Comparison of ENCODE assay signal across 12 mouse cellular contexts in the genomic region with DNA sequence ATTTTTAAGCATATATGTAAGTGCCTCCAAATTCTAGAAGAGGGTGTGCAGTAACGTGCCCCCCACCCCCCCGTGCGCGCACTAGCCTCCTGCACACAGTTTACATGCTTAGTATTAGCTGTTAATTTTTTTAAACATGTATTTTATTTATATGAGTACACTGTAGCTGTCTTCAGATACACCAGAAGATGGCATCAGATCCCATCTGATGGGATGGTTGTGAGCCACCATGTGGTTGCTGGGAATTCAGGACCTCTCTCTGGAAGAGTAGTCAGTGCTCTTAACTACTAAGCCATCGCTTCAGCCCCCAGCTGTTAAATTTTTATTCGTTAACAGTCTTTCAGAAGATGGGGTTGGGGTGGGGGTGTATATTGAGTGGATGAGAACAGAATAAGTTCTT. TPM values are rescaled to one million over a fixed set of nuclear protein-coding genes. Genes with fewer than 3 reads are reported as not detected.
A peak's percentile ranks its signal among the peaks of the same experiment; 100 is the strongest.
DNase-seq lines count a peak whose midpoint lies in the region; ATAC-seq and TF ChIP-seq lines count a peak whose summit lies in the region.
"Had no signal": no experiment of that assay in that cellular context is flagged by ENCODE, and none has a peak within 500 bp of the region (broad histone marks: within the 10 kb centered on the region; RNA-seq: fewer than 3 reads in every experiment).

No protein-coding gene starts in this region.

- no peak overlapping the region for H3K27ac ChIP-seq in forebrain, embryonic 11.5 days (ENCODE audit: low read depth, low read length)
- no peak overlapping the region for H3K27ac ChIP-seq in forebrain, embryonic 12.5 days
- H3K27ac ChIP-seq in left cerebral cortex, adult 2 months = no peak overlapping the region
- H3K27ac ChIP-seq in hindbrain, embryonic 16.5 days (ENCODE audit: low read depth, low read length) = no peak overlapping the region
- H3K27ac ChIP-seq: liver, embryonic 15.5 days had no signal

- intact Hi-C loops in left cerebral cortex, adult 2 months (cut with DNase I) = loop anchor here (2.0 kb wide), 1 partner anchor 143 kb away; the partner anchor contains the start of gene Rabgap1l
- intact Hi-C loops in left cerebral cortex, postnatal 10 days (cut with DNase I) = loop anchor here (2.0 kb wide), 1 partner anchor 193 kb away; no protein-coding TSS in a partner anchor

- no peaks in the 10 kb centered on the region for H3K4me1 ChIP-seq in forebrain, embryonic 11.5 days (replicated peaks; ENCODE audit: control insufficient read depth, insufficient read depth, low read length)
- no peaks in the 10 kb centered on the region for H3K4me1 ChIP-seq in forebrain, embryonic 12.5 days
- H3K4me1 ChIP-seq in hindbrain, embryonic 16.5 days (ENCODE audit: control insufficient read depth, insufficient read depth, low read depth, low read length) = no peaks in the 10 kb centered on the region
- H3K4me1 ChIP-seq: liver, embryonic 15.5 days had no signal

- whole genome bisulfite sequencing in forebrain, embryonic 11.5 days = 95% methylated on average over 6 of the region's 6 CpGs
- WGBS in forebrain, embryonic 12.5 days = 97% methylated on average over 6 of the region's 6 CpGs
- WGBS in hindbrain, embryonic 16.5 days = 88% methylated on average over 6 of the region's 6 CpGs

- H3K9ac ChIP-seq in forebrain, embryonic 11.5 days (ENCODE audit: low read length) = no peak overlapping the region
- H3K9ac ChIP-seq in forebrain, embryonic 12.5 days = no peak overlapping the region
- H3K9ac ChIP-seq in hindbrain, embryonic 16.5 days (ENCODE audit: low read depth, low read length) = no peak overlapping the region
- H3K9ac ChIP-seq: liver, embryonic 15.5 days had no signal

- H3K4me3 ChIP-seq in forebrain, embryonic 11.5 days (ENCODE audit: low read depth, low read length) = no peak overlapping the region
- H3K4me3 ChIP-seq in forebrain, embryonic 12.5 days (replicated peaks) = no peak overlapping the region
- no peak overlapping the region for H3K4me3 ChIP-seq in left cerebral cortex, adult 2 months
- no peak overlapping the region for H3K4me3 ChIP-seq in hindbrain, embryonic 16.5 days (ENCODE audit: low read length)
- H3K4me3 ChIP-seq: liver, embryonic 15.5 days had no signal

- no peak overlapping the region for H3K4me2 ChIP-seq in forebrain, embryonic 11.5 days (ENCODE audit: low read depth, low read length, severe bottlenecking)
- no peak overlapping the region for H3K4me2 ChIP-seq in forebrain, embryonic 12.5 days
- H3K4me2 ChIP-seq in hindbrain, embryonic 16.5 days (ENCODE audit: low read length) = no peak overlapping the region
- H3K4me2 ChIP-seq: liver, embryonic 15.5 days had no signal

- peak; percentile 41 for TF ChIP-seq CTCF in left cerebral cortex, adult 2 months (IDR thresholded peaks at IDR 0.05)

- no peak for DNase-seq in forebrain, embryonic 11.5 days (ENCODE audit: low spot score)
- no peak for DNase-seq in left cerebral cortex, adult 2 months (ENCODE audit: extremely low spot score in 1 of 2, low spot score in 2 of 2)
- no peak for DNase-seq in left cerebral cortex, postnatal 10 days (ENCODE audit: extremely low spot score in 1 of 2, low spot score in 2 of 2)
- peak; percentile 50 for DNase-seq in ES-CJ7 (ENCODE audit: low read depth, low spot score)
- no peak for DNase-seq in adrenal gland, postnatal 10 days
- no peak for DNase-seq in urinary bladder, adult 2 months (ENCODE audit: low spot score)
- DNase-seq: gastrocnemius, postnatal 36 days; heart, postnatal 4 days had no signal

- ATAC-seq in forebrain, embryonic 11.5 days (replicated peaks; ENCODE audit: low FRiP score) = peak; percentile 33; the same call in 1 of the 2 replicates
- ATAC-seq in forebrain, embryonic 12.5 days (ENCODE audit: low FRiP score) = no peak
- ATAC-seq in hindbrain, embryonic 16.5 days = peak; percentile 63
- ATAC-seq: CD4-positive, CD25-positive, alpha-beta regulatory T cell, adult 4 months had no signal

- H3K36me3 ChIP-seq in forebrain, embryonic 11.5 days (ENCODE audit: control insufficient read depth, insufficient read depth, low read length) = no peaks in the 10 kb centered on the region
- peaks cover 30% of the 10 kb centered on the region for H3K36me3 ChIP-seq in forebrain, embryonic 12.5 days (replicated peaks)
- H3K36me3 ChIP-seq in hindbrain, embryonic 16.5 days (ENCODE audit: control insufficient read depth, insufficient read depth, low read length) = peaks cover 10% of the 10 kb centered on the region

- no peaks in the 10 kb centered on the region for H3K27me3 ChIP-seq in forebrain, embryonic 11.5 days (ENCODE audit: control insufficient read depth, insufficient read depth, low read length)
- no peaks in the 10 kb centered on the region for H3K27me3 ChIP-seq in forebrain, embryonic 12.5 days
- H3K27me3 ChIP-seq in hindbrain, embryonic 16.5 days (replicated peaks; ENCODE audit: control insufficient read depth, insufficient read depth, low read length) = no peaks in the 10 kb centered on the region
- H3K27me3 ChIP-seq: liver, embryonic 15.5 days had no signal

- H3K9me3 ChIP-seq in forebrain, embryonic 11.5 days (ENCODE audit: control insufficient read depth, low read length) = no peaks in the 10 kb centered on the region
- H3K9me3 ChIP-seq in forebrain, embryonic 12.5 days = no peaks in the 10 kb centered on the region
- no peaks in the 10 kb centered on the region for H3K9me3 ChIP-seq in hindbrain, embryonic 16.5 days (ENCODE audit: control insufficient read depth, low read length)
- H3K9me3 ChIP-seq: liver, embryonic 15.5 days had no signal

RNA-seq across cellular contexts. Expression of gene Rc3h1, which starts 29.3 kb away (rescaled TPM):
- 7.8 and 9.0 TPM in 2 replicates for polyA plus RNA-seq in forebrain, embryonic 11.5 days (2014; fragmentation: Nextera tagmentation; extraction: Ambion mirVana)
- 8.6 and 9.5 TPM in 2 replicates for polyA plus RNA-seq in forebrain, embryonic 12.5 days (2016; fragmentation: Nextera tagmentation; extraction: Ambion mirVana)
- total RNA-seq in left cerebral cortex, adult 2 months (2021) = 10 to 100 TPM; 44.4 to 45.7 TPM
- 10 to 100 TPM; 37.6 to 43.2 TPM for total RNA-seq in left cerebral cortex, postnatal 10 days (2021)
- 5.0 and 6.0 TPM in 2 replicates for polyA plus RNA-seq in hindbrain, embryonic 16.5 days (2015; fragmentation: Nextera tagmentation; extraction: Ambion mirVana)
- 10 to 100 TPM; 38.5 to 45.3 TPM for total RNA-seq in adrenal gland, postnatal 10 days (2021)
- polyA plus RNA-seq in urinary bladder, adult 2 months (2012; rRNA removed) = 9.5 and 11.0 TPM in 2 replicates

RNA-seq across cellular contexts. Expression of gene Serpinc1, which starts 42.8 kb away (rescaled TPM):
- polyA plus RNA-seq in forebrain, embryonic 11.5 days (2014; fragmentation: Nextera tagmentation; extraction: Ambion mirVana) = 1.5 and 2.1 TPM in 2 replicates
- polyA plus RNA-seq in forebrain, embryonic 12.5 days (2016; fragmentation: Nextera tagmentation; extraction: Ambion mirVana) = 2.4 and 2.8 TPM in 2 replicates
- total RNA-seq in left cerebral cortex, adult 2 months (2021) = under 1 TPM; 0.25 to 0.68 TPM
- total RNA-seq in left cerebral cortex, postnatal 10 days (2021) = under 1 TPM; 0.11 to 0.24 TPM
- polyA plus RNA-seq in hindbrain, embryonic 16.5 days (2015; fragmentation: Nextera tagmentation; extraction: Ambion mirVana) = 2.7 and 3.1 TPM in 2 replicates
- total RNA-seq in adrenal gland, postnatal 10 days (2021) = 100 to 1,000 TPM; 292 to 761 TPM
- 0.22 and 0.27 TPM in 2 replicates for polyA plus RNA-seq in urinary bladder, adult 2 months (2012; rRNA removed)
